Mouse (Mus musculus): ENCODE measurements around the gene Il12b. TPM values are rescaled to one million over a fixed set of nuclear protein-coding genes. Genes with fewer than 3 reads are reported as not detected.

Gene Il12b
- total and polyA plus RNA-seq, 3 experiments: 0.23 TPM; not detected in 2

DNA sequence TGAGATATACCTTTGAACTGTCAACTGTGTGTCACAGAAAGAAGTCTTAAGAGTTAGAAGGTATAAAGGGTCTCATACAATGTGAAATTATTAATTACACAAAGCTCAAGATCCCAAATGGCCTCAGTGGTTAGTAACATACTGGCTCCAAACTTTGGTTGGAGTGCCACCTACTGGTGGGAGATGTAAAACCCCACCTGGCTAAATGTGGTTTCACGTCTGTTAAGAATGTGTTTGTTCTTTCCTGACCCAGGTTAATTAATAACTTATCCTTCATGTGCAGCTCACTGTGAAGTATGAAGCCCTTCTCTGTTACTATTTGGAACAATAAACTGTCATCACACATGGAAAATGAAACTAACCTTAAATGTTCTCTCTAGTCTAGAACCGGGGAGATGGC is 53.6 kb downstream of the Il12b start:
- 0 out of 2 replicates have a peak, but pooled peaks cover 1% of the 10 kb centered on the region for H3K79me2 ChIP-seq (replicated peaks; ENCODE audit: control insufficient read depth, extremely low read depth, insufficient read depth, poor library complexity, severe bottlenecking)
- no peak overlapping the region for H3K27ac ChIP-seq (ENCODE audit: insufficient read depth, low read depth)
- peak; percentile 78 for DNase-seq (ENCODE audit: extremely low read depth)
- no peak overlapping the region for H3K4me2 ChIP-seq (ENCODE audit: insufficient read depth, low read depth, poor library complexity, severe bottlenecking)
- H3K36me3 ChIP-seq (replicated peaks in 1 of 2; ENCODE audit: control insufficient read depth in 1 of 2, insufficient read depth in 1 of 2, low read length in 1 of 2): peaks cover 33 to 36% of the 10 kb centered on the region in 2 experiments
- in situ Hi-C loops (cut with MboI; ENCODE audit: low pct_ligation_motif_present, low pct_unique_long_range_greater_than_20kb, low sequenced_read_pairs): loop anchor here (5.0 kb wide), 1 partner anchor 36 kb away; no protein-coding TSS in a partner anchor
- dilution Hi-C loops (cut with MboI; ENCODE audit: extremely low pct_ligation_motif_present, extremely low pct_unique_long_range_greater_than_20kb, low sequenced_read_pairs): no loop called here
- TF ChIP-seq JUN (IDR thresholded peaks at IDR 0.05; ENCODE audit: insufficient read depth, low read depth, low read length) (no peak), UBTF (IDR thresholded peaks at IDR 0.05; ENCODE audit: low read depth, low read length) (no peak), IRF4 (IDR thresholded peaks at IDR 0.05; ENCODE audit: low read depth, low read length) (peak; percentile 44; the same call in 1 of the 2 replicates), ZMIZ1 (IDR thresholded peaks at IDR 0.05; ENCODE audit: low read depth, low read length) (no peak), MAFK (IDR thresholded peaks at IDR 0.05; ENCODE audit: insufficient replicate concordance, low read length) (no peak), KAT2A (IDR thresholded peaks at IDR 0.05; ENCODE audit: insufficient replicate concordance, low read length) (no peak), RAD21 (IDR thresholded peaks at IDR 0.05; ENCODE audit: low read depth, low read length) (peak; percentile 93), ZKSCAN1 (IDR thresholded peaks at IDR 0.05; ENCODE audit: borderline replicate concordance, low read depth, low read length) (no peak), ETS1 (conservative IDR thresholded peaks at IDR 0.05; ENCODE audit: low read depth, low read length) (no peak), USF1 (IDR thresholded peaks at IDR 0.05; ENCODE audit: low read depth, low read length) (no peak), BHLHE40 (IDR thresholded peaks at IDR 0.05; ENCODE audit: low read depth, low read length) (no peak), HCFC1 (IDR thresholded peaks at IDR 0.05; ENCODE audit: low read depth, low read length) (no peak), ZNF384 (IDR thresholded peaks at IDR 0.05; ENCODE audit: low read depth, low read length) (no peak), SMC3 (IDR thresholded peaks at IDR 0.05; ENCODE audit: low read depth, low read length) (peak; percentile 92), MAX (IDR thresholded peaks at IDR 0.05; ENCODE audit: low read length) (0 out of 2 replicates have a peak, but pooled peaks have one; percentile 27), GABPA (IDR thresholded peaks at IDR 0.05; ENCODE audit: insufficient replicate concordance, low read depth, low read length) (no peak), CTCF (conservative IDR thresholded peaks at IDR 0.05 in 1 of 2, IDR thresholded peaks at IDR 0.05 in 1 of 2; ENCODE audit: low read depth in 2 of 2, low read length in 2 of 2) (peak; percentile 92 to 95), NELFE (IDR thresholded peaks at IDR 0.05; ENCODE audit: low read depth, low read length) (peak; percentile 23; the same call in 1 of the 2 replicates), USF2 (conservative IDR thresholded peaks at IDR 0.05; ENCODE audit: low read depth, low read length) (no peak), EP300 (IDR thresholded peaks at IDR 0.05; ENCODE audit: low read length) (no peak), TBP (conservative IDR thresholded peaks at IDR 0.05; ENCODE audit: low read depth, low read length) (0 out of 2 replicates have a peak, but pooled peaks have one; percentile 31), PAX5 (IDR thresholded peaks at IDR 0.05; ENCODE audit: low read length) (no peak), CHD2 (IDR thresholded peaks at IDR 0.05; ENCODE audit: low read length) (no peak), JUND (conservative IDR thresholded peaks at IDR 0.05; ENCODE audit: low read depth, low read length) (no peak), E2F4 (IDR thresholded peaks at IDR 0.05; ENCODE audit: insufficient replicate concordance, low read depth, low read length) (0 out of 2 replicates have a peak, but pooled peaks have one; percentile 45), TCF12 (IDR thresholded peaks at IDR 0.05; ENCODE audit: low read depth, low read length) (no peak), MEF2A (IDR thresholded peaks at IDR 0.05; ENCODE audit: borderline replicate concordance, low read depth, low read length) (no peak), RCOR1 (conservative IDR thresholded peaks at IDR 0.05; ENCODE audit: low read depth, low read length) (0 out of 2 replicates have a peak, but pooled peaks have one; percentile 29), CHD1 (IDR thresholded peaks at IDR 0.05; ENCODE audit: low read depth, low read length) (no peak), MAZ (IDR thresholded peaks at IDR 0.05; ENCODE audit: low read depth, low read length) (no peak), NRF1 (IDR thresholded peaks at IDR 0.05; ENCODE audit: low read depth, low read length) (no peak), MYC (IDR thresholded peaks at IDR 0.05; ENCODE audit: low read depth, low read length) (0 out of 2 replicates have a peak, but pooled peaks have one; percentile 53), POLR2AphosphoS2 (IDR thresholded peaks at IDR 0.05; ENCODE audit: low read depth, low read length) (no peak), ZC3H11A (IDR thresholded peaks at IDR 0.05; ENCODE audit: low read depth, low read length) (peak; percentile 76), ELF1 (IDR thresholded peaks at IDR 0.05; ENCODE audit: low read depth, low read length) (no peak), MXI1 (IDR thresholded peaks at IDR 0.05; ENCODE audit: low read depth, low read length) (no peak), POLR2A (IDR thresholded peaks at IDR 0.05; ENCODE audit: low read depth, low read length) (no peak), SIN3A (IDR thresholded peaks at IDR 0.05; ENCODE audit: low read length) (0 out of 2 replicates have a peak, but pooled peaks have one; percentile 25)
- H3K9ac ChIP-seq (ENCODE audit: insufficient read depth, low read depth): no peak overlapping the region
- no peaks in the 10 kb centered on the region for H3K27me3 ChIP-seq (replicated peaks)
- no peaks in the 10 kb centered on the region for H3K9me3 ChIP-seq (replicated peaks; ENCODE audit: low read length)
- H3K4me3 ChIP-seq (replicated peaks in 1 of 3; ENCODE audit: low read depth in 2 of 3, low read length in 2 of 3, poor library complexity in 1 of 3): no peak overlapping the region
- H3K4me1 ChIP-seq (ENCODE audit: control insufficient read depth in 1 of 2, insufficient read depth in 2 of 2): no peaks in the 10 kb centered on the region
